Mouse (Mus musculus): ENCODE measurements around the gene Phldb3. TPM values are rescaled to one million over a fixed set of nuclear protein-coding genes. Genes with fewer than 3 reads are reported as not detected.

Phldb3 gene
- under 1 TPM; 0.22 to 0.48 TPM for total RNA-seq (2021)

GRCm38 (mm10) chr7:24610144-24610878 is at the start of gene Phldb3:
Gene Phldb3 (plus strand): TSS chr7:24610763.
- intact Hi-C loops (cut with DNase I) = no loop called here
- DNase-seq (ENCODE audit: low spot score in 2 of 2) = no peak

DNA sequence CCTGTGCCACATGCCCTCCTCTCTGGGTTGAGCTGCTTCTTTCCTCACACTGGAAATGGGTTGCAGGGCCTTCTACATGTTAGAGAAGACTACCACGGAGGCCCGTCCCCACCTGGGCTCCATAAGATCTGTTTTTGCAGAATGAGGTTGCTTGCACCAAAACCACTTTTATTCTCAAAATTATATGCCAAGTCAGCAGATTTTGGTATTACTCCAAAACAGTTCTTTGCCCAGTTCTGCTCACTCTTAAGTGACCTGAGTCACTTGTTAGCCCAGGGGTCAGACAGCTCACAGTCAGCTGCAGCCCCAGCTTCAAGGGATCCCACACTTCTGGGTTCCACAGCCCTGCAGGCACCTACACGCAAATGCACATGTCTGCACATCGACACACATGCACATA is 49.1 kb upstream of the Phldb3 start:
- no peak for DNase-seq (ENCODE audit: low spot score in 2 of 2)
- intact Hi-C loops (cut with DNase I) = no loop called here

GRCm38 (mm10) chr7:24563191-24563836 is 47.2 kb upstream of the Phldb3 start:
- no peak for DNase-seq (ENCODE audit: low spot score in 2 of 2)
- intact Hi-C loops (cut with DNase I) = no loop called here

GRCm38 (mm10) chr7:24563837-24564206 is 46.7 kb upstream of the Phldb3 start:
- DNase-seq (ENCODE audit: low spot score in 2 of 2) = no peak
- intact Hi-C loops (cut with DNase I) = no loop called here

GRCm38 (mm10) chr7:24564607-24565265 is 45.8 kb upstream of the Phldb3 start:
- peak; percentile 49 to 54 for DNase-seq (ENCODE audit: low spot score in 2 of 2)
- intact Hi-C loops (cut with DNase I) = no loop called here

- no peak for DNase-seq (ENCODE audit: low spot score in 2 of 2)
- intact Hi-C loops (cut with DNase I) = no loop called here
Observed at GRCm38 (mm10) chr7:24565627-24566026, 44.9 kb upstream of the Phldb3 start.

DNA sequence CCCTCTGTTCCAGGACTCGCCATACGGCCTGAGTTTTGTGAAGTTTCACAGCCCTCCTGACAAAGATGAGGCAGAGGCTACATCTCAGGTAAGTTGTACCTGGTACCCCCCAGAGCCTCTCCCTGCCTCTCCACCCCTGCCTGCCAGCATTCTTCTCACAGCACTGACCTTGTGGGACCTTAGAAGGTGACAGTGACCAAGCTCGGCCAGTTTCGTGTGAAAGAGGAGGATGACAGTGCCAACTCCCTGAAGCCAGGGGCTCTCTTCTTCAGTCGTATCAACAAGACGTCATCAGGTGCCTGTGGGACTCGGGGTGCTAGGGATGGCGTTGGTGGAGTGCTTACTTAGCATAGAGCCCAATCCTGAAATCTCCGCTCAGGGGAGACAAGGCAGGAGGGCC is 44.4 kb upstream of the Phldb3 start:
- intact Hi-C loops (cut with DNase I) = no loop called here
- no peak for DNase-seq (ENCODE audit: low spot score in 2 of 2)

GRCm38 (mm10) chr7:24568512-24568911 is 42.1 kb upstream of the Phldb3 start:
- DNase-seq (ENCODE audit: low spot score in 2 of 2) = no peak
- intact Hi-C loops (cut with DNase I) = no loop called here

DNA sequence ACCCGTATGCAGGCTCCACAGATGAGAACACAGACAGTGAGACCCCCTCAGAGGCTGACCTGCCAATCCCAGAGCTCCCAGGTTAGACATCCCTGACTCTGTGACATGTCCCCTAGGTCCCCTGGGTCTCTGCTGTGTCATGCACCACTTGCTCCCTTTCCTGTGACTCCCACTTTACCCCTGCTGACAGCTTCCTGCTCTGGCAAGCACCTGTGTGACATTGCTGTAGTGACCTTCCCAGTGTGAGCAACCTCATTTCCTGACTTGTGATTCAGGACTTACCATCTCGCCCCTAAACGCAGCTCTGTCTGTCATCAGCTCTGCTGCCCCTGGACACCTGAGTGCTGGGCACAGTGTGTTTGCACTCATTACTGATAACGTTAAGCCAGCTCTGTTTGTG is 39.5 kb upstream of the Phldb3 start:
- intact Hi-C loops (cut with DNase I) = no loop called here
- DNase-seq (ENCODE audit: low spot score in 2 of 2) = no peak

GRCm38 (mm10) chr7:24572455-24572854 is 38.1 kb upstream of the Phldb3 start:
- DNase-seq (ENCODE audit: low spot score in 2 of 2) = no peak
- intact Hi-C loops (cut with DNase I) = no loop called here

DNA sequence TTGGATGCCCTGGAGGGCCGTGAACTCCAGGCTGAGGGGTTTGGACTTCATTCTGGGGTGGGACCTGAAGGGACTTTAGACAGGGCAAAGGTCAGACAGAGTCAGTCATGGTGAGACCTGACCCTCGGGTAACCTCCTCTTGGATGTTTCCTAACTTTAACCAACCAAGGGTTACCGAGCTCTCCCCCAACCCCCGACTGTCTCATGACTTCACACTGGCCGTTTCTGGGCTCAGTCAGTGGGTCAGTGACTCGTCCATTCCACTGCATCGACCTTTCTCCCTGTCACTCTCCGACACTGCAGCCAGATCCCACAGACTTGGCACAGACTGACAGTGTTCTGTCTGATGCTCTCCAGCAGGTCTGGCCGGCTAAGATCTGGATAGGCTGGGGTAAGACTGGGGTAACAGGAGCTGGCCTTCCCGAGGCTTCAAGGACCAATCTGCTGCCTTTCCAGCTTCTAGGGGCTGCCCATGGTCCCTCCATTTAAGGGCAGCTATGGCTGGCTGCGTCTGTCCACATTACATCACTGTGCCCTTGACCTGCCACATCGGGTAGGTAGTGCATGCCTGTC is 36.3 kb upstream of the Phldb3 start:
- DNase-seq (ENCODE audit: low spot score in 2 of 2) = no peak
- intact Hi-C loops (cut with DNase I) = no loop called here

DNA sequence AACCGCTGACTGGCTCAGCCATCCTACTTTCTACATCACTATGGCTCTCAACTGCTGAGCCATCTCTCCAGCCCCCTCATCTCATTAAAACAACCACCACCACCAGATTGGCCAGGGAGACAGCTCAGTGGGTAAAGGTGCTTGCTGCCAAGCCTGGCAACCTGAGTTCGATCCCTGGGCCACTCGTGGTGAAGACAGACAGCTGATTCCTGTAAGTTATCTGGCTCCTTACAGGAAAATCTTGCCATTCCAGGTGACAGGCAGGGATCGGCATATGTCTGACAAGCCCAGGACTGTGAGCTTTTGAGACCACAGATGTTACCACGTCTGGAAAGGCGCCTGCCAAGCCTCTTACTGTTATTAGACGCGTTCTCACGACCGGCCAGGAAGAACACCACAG is 32.8 kb upstream of the Phldb3 start:
- no peak for DNase-seq (ENCODE audit: low spot score in 2 of 2)
- intact Hi-C loops (cut with DNase I) = no loop called here

DNA sequence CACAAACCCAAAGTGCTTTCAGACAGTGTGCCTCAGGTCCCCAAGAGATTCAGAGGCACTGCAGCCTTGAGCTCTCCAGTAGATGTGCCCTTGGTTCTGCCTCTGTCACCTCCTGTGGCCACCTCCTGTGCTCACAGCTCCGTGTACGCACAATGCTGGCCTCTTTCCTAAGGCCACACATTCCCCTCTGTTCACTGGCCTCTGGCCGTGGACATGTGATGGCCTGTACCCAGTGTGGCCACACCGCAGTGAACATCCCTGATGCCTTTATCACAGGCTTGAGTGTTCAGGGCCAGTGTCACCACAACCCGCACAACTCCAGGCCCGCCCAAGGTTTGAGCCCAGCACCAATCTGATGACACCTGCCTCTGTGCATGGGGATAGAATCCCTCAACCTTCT is 25.7 kb upstream of the Phldb3 start:
- DNase-seq (ENCODE audit: low spot score in 2 of 2) = no peak
- intact Hi-C loops (cut with DNase I) = no loop called here

GRCm38 (mm10) chr7:24585995-24586394 is 24.6 kb upstream of the Phldb3 start:
- intact Hi-C loops (cut with DNase I) = no loop called here
- no peak for DNase-seq (ENCODE audit: low spot score in 2 of 2)

DNA sequence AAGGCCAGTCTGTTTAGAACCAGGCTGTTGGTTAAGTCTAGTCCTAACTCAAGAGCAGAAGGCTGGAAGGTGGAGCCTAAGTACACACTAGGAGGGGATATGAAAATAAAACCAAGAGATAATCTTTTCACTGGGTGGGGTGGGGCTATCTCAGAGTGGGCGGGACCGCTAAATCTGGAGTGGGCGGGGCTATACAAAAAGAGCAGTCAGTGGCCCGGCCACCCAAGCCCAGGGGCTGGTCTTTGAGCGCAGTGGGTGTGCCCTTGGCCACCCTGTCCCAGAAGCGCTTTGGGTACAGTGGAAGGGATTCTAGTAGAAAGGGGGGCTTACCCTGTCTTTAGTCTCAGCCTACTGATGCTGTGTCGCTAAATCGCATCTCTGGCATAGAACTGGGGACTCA is 23.7 kb upstream of the Phldb3 start:
- DNase-seq (ENCODE audit: low spot score in 2 of 2) = no peak
- intact Hi-C loops (cut with DNase I) = no loop called here

DNA sequence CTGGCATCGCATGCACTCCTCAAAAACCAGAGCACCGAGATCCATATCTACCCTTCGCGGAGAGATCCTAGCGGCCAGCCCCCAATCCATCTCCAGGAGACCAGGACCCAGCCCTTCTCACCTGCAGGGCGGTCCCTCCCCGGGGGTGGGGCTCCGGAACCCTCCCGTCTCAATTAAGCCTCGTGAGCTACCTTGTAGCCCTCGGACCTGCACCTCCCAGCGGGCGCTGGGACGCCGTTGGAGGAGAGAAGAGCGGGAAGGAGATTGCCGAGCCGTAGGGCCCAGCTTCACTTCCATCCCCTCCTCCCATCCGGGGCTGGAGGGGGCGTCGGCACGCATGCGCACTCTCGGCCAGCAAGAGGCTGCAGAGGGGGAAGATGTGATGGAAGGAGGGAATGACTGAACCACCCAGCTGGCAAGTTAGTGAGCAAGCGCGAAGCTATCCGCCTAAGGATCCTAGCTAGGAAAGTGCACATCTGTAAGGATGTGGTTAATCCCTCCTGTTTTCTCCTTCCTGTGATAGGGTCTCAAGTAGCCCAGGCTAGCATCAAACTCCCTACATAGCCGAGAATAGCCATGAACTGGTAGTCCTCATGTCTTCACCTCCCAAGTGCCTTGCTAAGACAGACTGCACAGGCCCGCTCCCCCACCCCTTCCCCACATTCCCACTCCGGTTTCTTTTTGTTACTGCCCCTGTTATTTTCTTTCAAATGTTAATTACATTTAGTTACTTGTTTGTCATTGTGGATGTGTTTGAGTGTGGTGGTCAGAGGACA is 23.0 kb upstream of the Phldb3 start, which contains the start of the genes Ethe1 and Zfp575:
Gene Ethe1, plus strand, starts transcription at position 214 of the 776 bp plus-strand sequence.
Gene Zfp575, minus strand, starts transcription at position 312 of the 776 bp plus-strand sequence.
- intact Hi-C loops (cut with DNase I) = no loop called here
- DNase-seq (ENCODE audit: low spot score in 2 of 2) = peak; percentile 83 to 88

DNA sequence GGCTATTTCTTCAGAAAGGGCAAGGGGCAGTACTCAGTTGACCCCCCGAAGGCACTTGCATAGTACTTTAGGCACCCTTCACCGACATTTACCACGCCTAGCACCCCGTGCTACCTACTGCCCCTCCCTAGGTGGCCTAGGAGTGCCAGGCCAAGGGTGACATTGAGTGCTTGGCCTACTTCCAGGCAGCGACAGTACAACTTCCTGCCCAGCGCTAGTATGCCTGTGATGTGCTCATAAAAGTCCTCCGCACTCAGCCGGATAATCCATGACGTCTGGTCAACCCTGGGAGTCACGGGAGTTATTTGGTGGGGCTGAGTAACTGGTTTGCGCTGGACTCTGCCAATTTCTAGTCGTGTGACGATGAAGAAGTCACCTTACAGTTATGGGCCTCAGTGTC is 22.2 kb upstream of the Phldb3 start:
- DNase-seq (ENCODE audit: low spot score in 2 of 2) = no peak
- intact Hi-C loops (cut with DNase I) = no loop called here

- DNase-seq (ENCODE audit: low spot score in 2 of 2) = no peak
- intact Hi-C loops (cut with DNase I) = no loop called here
Observed at GRCm38 (mm10) chr7:24591735-24592134, 18.8 kb upstream of the Phldb3 start.

GRCm38 (mm10) chr7:24592163-24592562 is 18.4 kb upstream of the Phldb3 start:
- intact Hi-C loops (cut with DNase I) = no loop called here
- no peak for DNase-seq (ENCODE audit: low spot score in 2 of 2)

GRCm38 (mm10) chr7:24592781-24593180 is 17.8 kb upstream of the Phldb3 start:
- no peak for DNase-seq (ENCODE audit: low spot score in 2 of 2)
- intact Hi-C loops (cut with DNase I) = no loop called here
